Mouse (Mus musculus) neural tube, embryonic 14.5 days (tissue): ENCODE measurements at regions not wholly inside any gene's neighbourhood (a gene's known extent, or its start where the extent isn't known, plus 50 kb on each side); places are given as distances from the start of the nearest gene placed in this dataset.

Source experiments
- ATAC-seq: fragments of 200-750 bp; cut with Nextera tagmentation; 2 replicates; pipeline ENCODE4 v1.8.0; 2017; ENCODE audit warnings: low read depth, mild to moderate bottlenecking, moderate TSS enrichment, moderate library complexity
- H3K27ac ChIP-seq: fragments of 300-500 bp; sonication (generic); 2 replicates; pipeline ENCODE4 v1.5.1; 2014; ENCODE audit warnings: low read depth, mild to moderate bottlenecking, control low read depth, low read length, moderate library complexity, mixed read lengths
- H3K27me3 ChIP-seq: fragments of 300-500 bp; sonication (generic); 2 replicates; pipeline ENCODE4 v1.6.1; 2014; ENCODE audit warnings: low read length; ENCODE audit not compliant: control insufficient read depth, insufficient read depth
- H3K36me3 ChIP-seq: fragments of 300-500 bp; sonication (generic); 2 replicates; pipeline ENCODE4 v1.6.1; 2014; ENCODE audit warnings: low read length, mixed read lengths; ENCODE audit not compliant: control insufficient read depth, insufficient read depth
- H3K4me1 ChIP-seq: fragments of 300-500 bp; sonication (generic); 2 replicates; pipeline ENCODE4 v1.6.1; 2014; ENCODE audit warnings: low read length; ENCODE audit not compliant: control insufficient read depth, insufficient read depth
- H3K4me2 ChIP-seq: fragments of 300-500 bp; sonication (generic); 2 replicates; pipeline ENCODE4 v1.6.1; 2014; ENCODE audit warnings: mild to moderate bottlenecking, low read depth, low read length, control low read depth
- H3K4me3 ChIP-seq: fragments of 300-500 bp; sonication (generic); 2 replicates; pipeline ENCODE4 v1.5.1; 2014; ENCODE audit warnings: low read depth, low read length, control low read depth, mixed read lengths
- H3K9ac ChIP-seq: fragments of 300-500 bp; sonication (generic); replicated peaks from 2 replicates; pipeline ENCODE4 v1.6.1; 2014; ENCODE audit warnings: low read depth, mild to moderate bottlenecking, control low read depth, low read length, mixed read lengths
- H3K9me3 ChIP-seq: fragments of 300-500 bp; sonication (generic); 2 replicates; pipeline ENCODE4 v1.6.1; 2016; ENCODE audit warnings: low read length; ENCODE audit not compliant: control insufficient read depth
- WGBS: fragments of 180-500 bp; shearing (Covaris S2); extraction: QIAGEN DNeasy Blood & Tissue Kit; methylation state at CpG from one replicate; pipeline ENCODE4 v1.1.7; 2014; 5-methylcytosine and 5-hydroxymethylcytosine counted together

- H3K9ac ChIP-seq, result no peak overlapping the region
- H3K27ac ChIP-seq, result no peak overlapping the region
- H3K9me3 ChIP-seq, result no peaks in the 10 kb centered on the region
- no peak overlapping the region for H3K4me3 ChIP-seq
- ATAC-seq, result 0 out of 2 replicates have a peak, but pooled peaks have one; percentile 28
- 61% methylated on average over 6 of the region's 6 CpGs for WGBS
- no peaks in the 10 kb centered on the region for H3K36me3 ChIP-seq
- no peaks in the 10 kb centered on the region for H3K27me3 ChIP-seq
- no peak overlapping the region for H3K4me2 ChIP-seq
- no peaks in the 10 kb centered on the region for H3K4me1 ChIP-seq
Measured at GRCm38 (mm10) chr16:46331336-46331735, 167.0 kb downstream of the Nectin3 start.

GRCm38 (mm10) chr16:46299079-46299721 lies 144.3 kb upstream of the Gm4737 start:
- Histone ChIP-seq H3K4me3 (no peak overlapping the region), H3K4me1 (no peaks in the 10 kb centered on the region), H3K4me2 (no peak overlapping the region), H3K9me3 (no peaks in the 10 kb centered on the region), H3K27ac (no peak overlapping the region), H3K27me3 (no peaks in the 10 kb centered on the region), H3K36me3 (no peaks in the 10 kb centered on the region), H3K9ac (no peak overlapping the region)
- no peak for ATAC-seq
- WGBS, result 77% methylated on average over 3 of the region's 3 CpGs

GRCm38 (mm10) chr16:46297192-46297591 lies 142.3 kb upstream of the Gm4737 start:
- Histone ChIP-seq H3K4me3 (no peak overlapping the region), H3K4me1 (no peaks in the 10 kb centered on the region), H3K27me3 (no peaks in the 10 kb centered on the region), H3K27ac (no peak overlapping the region), H3K4me2 (no peak overlapping the region), H3K9ac (no peak overlapping the region), H3K9me3 (no peaks in the 10 kb centered on the region), H3K36me3 (no peaks in the 10 kb centered on the region)
- no peak for ATAC-seq
- WGBS, result 86% methylated on average over 2 of the region's 2 CpGs

- no peaks in the 10 kb centered on the region for H3K9me3 ChIP-seq
- 65% methylated on average over 2 of the region's 2 CpGs for WGBS
- H3K9ac ChIP-seq, result no peak overlapping the region
- H3K4me3 ChIP-seq, result no peak overlapping the region
- no peak overlapping the region for H3K4me2 ChIP-seq
- no peaks in the 10 kb centered on the region for H3K36me3 ChIP-seq
- no peak overlapping the region for H3K27ac ChIP-seq
- H3K4me1 ChIP-seq, result no peaks in the 10 kb centered on the region
- ATAC-seq, result no peak
- H3K27me3 ChIP-seq, result no peaks in the 10 kb centered on the region
Measured at GRCm38 (mm10) chr16:46296412-46296811, 141.5 kb upstream of the Gm4737 start.

- H3K4me2 ChIP-seq, result no peak overlapping the region
- H3K4me3 ChIP-seq, result no peak overlapping the region
- no peak overlapping the region for H3K9ac ChIP-seq
- 23% methylated on average over 1 of the region's 1 CpGs for WGBS
- ATAC-seq, result no peak
- H3K27ac ChIP-seq, result no peak overlapping the region
- no peaks in the 10 kb centered on the region for H3K9me3 ChIP-seq
- H3K36me3 ChIP-seq, result no peaks in the 10 kb centered on the region
- no peaks in the 10 kb centered on the region for H3K4me1 ChIP-seq
- no peaks in the 10 kb centered on the region for H3K27me3 ChIP-seq
Measured at GRCm38 (mm10) chr16:46293831-46294230, 139.0 kb upstream of the Gm4737 start.

- Histone ChIP-seq H3K4me2 (no peak overlapping the region), H3K36me3 (no peaks in the 10 kb centered on the region), H3K4me3 (no peak overlapping the region), H3K9me3 (no peaks in the 10 kb centered on the region), H3K27ac (no peak overlapping the region), H3K4me1 (no peaks in the 10 kb centered on the region), H3K9ac (no peak overlapping the region), H3K27me3 (no peaks in the 10 kb centered on the region)
- no peak for ATAC-seq
- 45% methylated on average over 6 of the region's 6 CpGs for WGBS
Measured at GRCm38 (mm10) chr16:46291067-46291833, 136.4 kb upstream of the Gm4737 start.

GRCm38 (mm10) chr16:46290199-46290598 lies 135.3 kb upstream of the Gm4737 start:
- H3K27ac ChIP-seq, result no peak overlapping the region
- H3K4me3 ChIP-seq, result no peak overlapping the region
- no peaks in the 10 kb centered on the region for H3K27me3 ChIP-seq
- ATAC-seq, result peak; percentile 86; the same call in 1 of the 2 replicates
- H3K4me1 ChIP-seq, result no peaks in the 10 kb centered on the region
- 40% methylated on average over 2 of the region's 2 CpGs for WGBS
- no peaks in the 10 kb centered on the region for H3K9me3 ChIP-seq
- H3K36me3 ChIP-seq, result no peaks in the 10 kb centered on the region
- no peak overlapping the region for H3K4me2 ChIP-seq
- H3K9ac ChIP-seq, result no peak overlapping the region

GRCm38 (mm10) chr16:46267533-46267932 lies 112.7 kb upstream of the Gm4737 start:
- Histone ChIP-seq H3K4me1 (no peaks in the 10 kb centered on the region), H3K27ac (no peak overlapping the region), H3K9ac (no peak overlapping the region), H3K4me3 (no peak overlapping the region), H3K36me3 (no peaks in the 10 kb centered on the region), H3K9me3 (no peaks in the 10 kb centered on the region), H3K4me2 (no peak overlapping the region), H3K27me3 (no peaks in the 10 kb centered on the region)
- WGBS, result 93% methylated on average over 2 of the region's 2 CpGs
- ATAC-seq, result no peak

GRCm38 (mm10) chr16:46251639-46252038 lies 96.8 kb upstream of the Gm4737 start:
- Histone ChIP-seq H3K4me3 (no peak overlapping the region), H3K9me3 (no peaks in the 10 kb centered on the region), H3K4me2 (no peak overlapping the region), H3K27me3 (no peaks in the 10 kb centered on the region), H3K27ac (no peak overlapping the region), H3K9ac (no peak overlapping the region), H3K4me1 (no peaks in the 10 kb centered on the region), H3K36me3 (no peaks in the 10 kb centered on the region)
- 85% methylated on average over 4 of the region's 4 CpGs for WGBS
- ATAC-seq, result no peak
